Mouse (Mus musculus) C2C12 (cell line): ENCODE results near the gene Tmem189.

Experiments used
- CEBPB ChIP-seq: IDR thresholded peaks from one replicate; pipeline ENCODE4 v1.6.1; 2011; ENCODE audit warnings: low read depth, mild to moderate bottlenecking, control low read depth, moderate library complexity
- CTCF ChIP-seq: IDR thresholded peaks from one replicate; pipeline ENCODE4 v1.5.1; 2011; ENCODE audit not compliant: control insufficient read depth, insufficient read depth, insufficient read length
- FOSL1 ChIP-seq: IDR thresholded peaks from one replicate; pipeline ENCODE4 v1.8.0; 2011; ENCODE audit warnings: mild to moderate bottlenecking, low read length; ENCODE audit not compliant: poor library complexity, insufficient read depth, severe bottlenecking
- MYOG ChIP-seq: IDR thresholded peaks from one replicate; pipeline ENCODE4 v1.6.1; 2011; ENCODE audit not compliant: control insufficient read depth, insufficient read length; ENCODE audit errors: extremely low read depth
- USF1 ChIP-seq: IDR thresholded peaks from one replicate; pipeline ENCODE4 v1.6.1; 2011; ENCODE audit warnings: low read depth, mild to moderate bottlenecking, control low read depth, moderate library complexity

- TF ChIP-seq CTCF = no peak
- no peak for TF ChIP-seq FOSL1
- TF ChIP-seq CEBPB = no peak
- no peak for TF ChIP-seq USF1
- TF ChIP-seq MYOG = no peak
Measured at GRCm38 (mm10) chr2:167701472-167701871, 11.8 kb upstream of the Tmem189 start.
